Mouse (Mus musculus) forelimb bud, embryonic 11.5 days (tissue): ENCODE results near the gene Arhgef2.

Experiments used
- DNase-seq: peaks from one replicate; pipeline ENCODE4 v3.0.0-alpha.2; 2012; ENCODE audit warnings: low read depth, low spot score

Arhgef2 gene

DNA sequence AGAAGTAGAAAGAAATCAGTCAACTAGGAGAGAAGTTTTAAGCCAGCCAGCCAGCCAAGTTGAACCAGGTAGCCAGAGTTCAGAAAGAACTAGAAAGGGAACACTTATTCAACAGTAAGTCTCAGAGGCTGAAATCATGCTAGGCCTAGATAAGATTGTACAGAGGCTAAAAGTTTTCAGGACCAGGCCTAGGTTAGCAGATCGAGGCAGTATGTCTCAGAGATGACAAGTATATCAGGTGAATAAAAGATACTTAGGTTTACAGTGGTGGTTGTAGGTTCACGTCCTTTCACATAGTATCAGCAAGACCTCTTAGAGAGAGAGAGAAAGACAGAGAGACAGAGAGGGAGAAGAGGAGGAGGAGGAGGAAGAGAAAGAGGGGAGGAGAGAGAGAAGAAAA, 78.0 kb downstream of the Arhgef2 start:
- DNase-seq = no peak

DNA sequence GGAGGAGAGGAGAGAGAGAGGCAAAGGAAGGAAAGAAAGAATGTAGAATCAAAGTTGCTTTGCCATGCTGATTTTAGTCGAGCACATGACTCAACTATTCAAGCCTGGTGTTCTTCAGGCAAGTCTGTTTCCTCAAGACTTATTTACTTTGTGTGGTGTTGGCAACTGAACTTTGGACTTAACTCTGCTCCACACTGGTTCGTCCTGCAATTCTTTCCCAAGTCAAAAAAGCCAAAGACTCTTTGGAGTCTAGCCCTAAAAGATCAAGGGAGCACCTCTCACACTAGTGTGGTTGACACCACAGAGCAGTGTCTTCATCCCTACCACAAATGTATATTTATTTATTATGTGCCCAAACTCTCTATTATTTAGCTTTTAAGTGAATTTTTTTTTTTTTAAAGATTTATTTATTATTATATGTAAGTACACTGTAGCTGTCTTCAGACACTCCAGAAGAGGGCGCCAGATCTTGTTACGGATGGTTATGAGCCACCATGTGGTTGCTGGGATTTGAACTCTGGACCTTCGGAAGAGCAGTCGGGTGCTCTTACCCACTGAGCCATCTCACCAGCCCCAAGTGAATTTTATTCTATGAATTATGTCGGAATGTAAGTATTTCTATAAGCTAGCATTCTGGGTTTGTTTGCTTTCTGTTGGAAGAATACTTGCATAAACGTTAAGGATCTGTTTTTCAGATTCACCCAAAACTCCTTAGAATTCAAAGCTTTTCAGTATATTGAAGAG, 78.6 kb downstream of the Arhgef2 start:
- no peak for DNase-seq

- DNase-seq = peak; percentile 98
These were observed 79.5 kb downstream of the Arhgef2 start, which contains the start of gene Khdc4 for GRCm38 (mm10) chr3:88684980-88685941. Gene Khdc4 (plus strand): TSS chr3:88685803.

GRCm38 (mm10) chr3:88685958-88686451, 80.2 kb downstream of the Arhgef2 start:
- peak; percentile 57 for DNase-seq

DNA sequence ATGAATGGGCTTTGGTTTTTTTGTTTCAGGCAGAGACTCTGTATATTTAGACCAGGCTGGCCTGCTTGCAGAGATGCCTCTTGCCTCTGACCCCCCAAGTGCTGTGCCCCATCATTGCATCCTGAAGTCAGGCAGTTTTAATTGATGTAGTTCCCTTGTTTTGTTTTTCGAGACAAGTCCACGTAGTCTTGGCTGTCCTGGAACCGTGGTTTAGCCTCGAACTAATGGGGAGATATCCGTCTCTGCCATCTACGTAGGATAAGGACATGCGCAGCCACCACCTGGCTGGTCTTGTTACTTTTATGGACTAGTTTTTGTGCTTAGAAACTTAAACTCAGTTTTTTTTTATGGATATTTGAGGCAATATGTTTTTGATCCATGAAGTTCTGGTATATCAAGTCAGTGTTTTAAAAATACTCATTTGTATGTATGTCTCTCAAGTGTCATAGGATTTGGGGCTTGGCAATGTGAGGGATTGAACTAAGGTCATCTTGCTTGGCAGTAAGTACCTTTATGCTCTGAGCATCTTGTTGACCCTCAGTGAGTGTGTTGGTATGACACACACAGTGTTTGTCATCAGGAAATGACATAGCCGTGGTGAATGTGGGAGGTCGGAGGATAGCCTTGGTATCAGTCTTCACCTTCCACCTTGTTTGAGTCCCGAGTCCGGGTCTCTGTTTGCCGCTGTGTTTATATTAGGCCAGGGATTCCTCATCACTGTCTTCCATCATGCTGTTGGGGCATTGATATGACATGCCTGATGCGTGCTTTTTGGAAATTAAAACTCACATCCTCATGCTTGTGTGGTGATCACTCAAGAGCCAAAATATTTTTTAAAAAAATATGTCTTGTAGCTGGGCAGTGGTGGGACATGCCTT, 81.2 kb downstream of the Arhgef2 start:
- DNase-seq = no peak

DNA sequence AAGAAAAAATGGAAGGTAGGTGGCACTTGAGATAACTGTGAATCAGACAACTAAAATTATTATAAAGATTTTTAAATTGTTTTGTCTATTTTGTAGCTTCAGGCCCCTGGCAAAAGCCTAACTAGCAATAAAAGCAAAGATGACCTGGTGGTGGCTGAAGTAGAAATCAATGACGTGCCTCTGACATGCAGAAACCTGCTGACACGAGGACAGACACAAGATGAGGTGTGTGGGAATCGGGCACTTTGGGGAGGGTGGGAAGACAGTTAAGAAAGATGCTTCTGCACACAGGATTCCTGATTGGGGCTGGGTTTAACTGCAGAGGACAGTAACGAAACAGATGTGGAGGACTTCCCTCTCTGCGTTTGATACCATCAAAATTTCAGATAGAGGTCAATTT, 83.3 kb downstream of the Arhgef2 start:
- no peak for DNase-seq

DNA sequence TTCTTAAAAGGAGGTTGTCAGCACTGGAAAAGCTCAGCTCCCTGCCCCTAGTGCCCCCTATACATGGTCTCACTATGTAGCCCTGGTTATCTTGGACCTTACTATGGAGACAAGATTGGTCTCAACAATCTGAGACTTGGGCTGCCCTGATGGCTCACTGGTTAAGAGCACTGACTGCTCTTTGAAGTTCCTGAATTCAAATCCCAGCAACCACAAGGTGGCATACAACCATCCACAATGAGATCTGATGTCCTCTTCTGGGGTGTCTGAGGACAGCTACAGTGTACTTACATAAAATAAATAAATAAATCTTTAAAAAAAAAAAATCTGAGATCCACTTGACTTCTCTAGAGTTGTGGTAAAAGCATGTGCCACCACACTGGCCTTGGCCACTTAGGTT, 89.8 kb downstream of the Arhgef2 start:
- no peak for DNase-seq
